Mouse (Mus musculus) small intestine, adult 2 months (tissue): Measurements from ENCODE around the gene Scrg1. TPM values are rescaled to one million over a fixed set of nuclear protein-coding genes. Genes with fewer than 3 reads are reported as not detected.

Experiments
- H3K27ac ChIP-seq: fragments of 200-500 bp; 2 replicates; pipeline ENCODE4 v1.5.1; 2012; ENCODE audit warnings: low read depth, low read length, control low read depth, inconsistent platforms; ENCODE audit not compliant: insufficient read depth
- H3K27me3 ChIP-seq: fragments of 200-500 bp; 2 replicates; pipeline ENCODE4 v1.6.1; 2012; ENCODE audit warnings: mild to moderate bottlenecking, moderate library complexity, low read length, inconsistent platforms; ENCODE audit not compliant: control insufficient read depth, insufficient read depth
- H3K36me3 ChIP-seq: fragments of 200-500 bp; 2 replicates; pipeline ENCODE4 v1.6.1; 2012; ENCODE audit warnings: mild to moderate bottlenecking, low read length, control low read depth, inconsistent platforms; ENCODE audit not compliant: control insufficient read depth, insufficient read depth
- H3K4me1 ChIP-seq: fragments of 200-500 bp; 2 replicates; pipeline ENCODE4 v1.6.1; 2012; ENCODE audit warnings: low read length, inconsistent platforms, mixed read lengths; ENCODE audit not compliant: control insufficient read depth, insufficient read depth, insufficient read length
- H3K4me3 ChIP-seq: fragments of 200-500 bp; 2 replicates; pipeline ENCODE4 v1.5.1; 2012; ENCODE audit warnings: low read depth, mild to moderate bottlenecking, control low read depth, inconsistent platforms, low read length, moderate library complexity
- CTCF ChIP-seq: fragments of 200-500 bp; IDR thresholded peaks from 2 replicates; pipeline ENCODE4 v1.5.1; 2012; ENCODE audit warnings: low read depth, mild to moderate bottlenecking, control low read depth, inconsistent platforms, low read length, moderate library complexity, mixed read lengths; ENCODE audit not compliant: insufficient replicate concordance, insufficient read length; ENCODE audit errors: extremely low read depth
- POLR2A ChIP-seq: fragments of 200-500 bp; IDR thresholded peaks from 2 replicates; pipeline ENCODE4 v1.6.1; 2012; ENCODE audit warnings: low read depth, mild to moderate bottlenecking, control low read depth, inconsistent platforms, low read length, moderate library complexity
- WGBS: fragments of 180-500 bp; shearing (Covaris S2); methylation state at CpG from one replicate; pipeline ENCODE4 v1.1.7; 2018; 5-methylcytosine and 5-hydroxymethylcytosine counted together
- polyA plus RNA-seq: library from polyadenylated mRNA; depleted of rRNA; stranded (reverse); fragments of >200 nt; gene quantifications from 2 replicates; pipeline ENCODE4 v1.2.3, GENCODE M21; 2012; rRNA removed

The Scrg1 gene
- polyA plus RNA-seq, 1 experiment: not detected

DNA sequence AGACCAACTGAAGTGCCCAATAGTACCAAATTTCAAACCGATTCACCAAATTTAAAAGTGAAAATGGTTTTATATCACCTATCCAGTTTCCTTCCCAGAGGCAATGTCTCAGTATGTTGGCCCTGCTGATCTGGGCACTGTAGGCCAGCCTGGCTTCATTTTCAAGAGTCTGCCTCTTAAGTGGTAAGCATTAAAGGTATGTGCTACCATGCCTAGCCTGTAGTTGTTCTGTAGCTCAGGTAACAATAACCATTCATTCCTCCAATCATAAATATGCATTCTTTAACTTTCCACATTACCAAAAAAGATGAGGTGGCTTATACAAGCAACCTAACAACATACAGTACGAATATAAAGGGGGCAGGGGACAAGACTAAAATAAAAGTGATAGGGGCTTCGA, 62.0 kb downstream of the Scrg1 start:
- whole genome bisulfite sequencing: 85% methylated on average over 3 of the region's 3 CpGs
- H3K36me3 ChIP-seq: peaks cover 20% of the 10 kb centered on the region
- H3K4me1 ChIP-seq: no peaks in the 10 kb centered on the region; the same call in 1 of the 2 replicates
- no peak overlapping the region for H3K4me3 ChIP-seq
- TF ChIP-seq CTCF (no peak), POLR2A (no peak)
- H3K27me3 ChIP-seq: no peaks in the 10 kb centered on the region
- no peak overlapping the region for H3K27ac ChIP-seq

DNA sequence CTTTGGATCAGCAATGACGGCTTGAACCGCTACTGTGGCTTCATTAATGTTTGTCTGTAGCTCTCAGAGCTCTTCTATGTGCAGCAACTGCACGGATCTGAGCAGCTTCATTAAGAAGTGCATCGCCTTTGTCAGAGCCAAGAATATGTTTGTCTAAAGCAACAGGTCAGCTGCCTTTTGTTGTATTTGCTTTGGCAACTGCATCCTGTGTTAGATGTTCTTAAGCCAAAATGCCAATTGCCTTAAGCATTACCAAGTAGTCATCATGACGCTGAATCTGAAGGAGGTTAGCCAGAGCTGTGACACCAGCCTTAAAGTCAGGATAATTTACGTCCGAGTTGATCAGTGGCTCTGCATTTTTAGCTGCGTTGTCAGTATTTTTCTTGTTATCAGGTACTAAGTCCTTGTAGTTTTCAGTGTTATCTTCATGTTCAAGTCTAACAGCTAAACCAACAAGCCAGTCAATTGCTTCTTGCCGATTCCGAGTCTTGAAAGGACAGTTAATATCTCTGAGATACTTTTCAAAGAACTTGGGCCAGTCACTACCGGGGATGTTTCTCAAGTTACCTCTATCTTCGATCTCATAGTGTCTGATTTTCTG, 64.6 kb downstream of the Scrg1 start:
- Histone ChIP-seq H3K4me1 (no peaks in the 10 kb centered on the region; the same call in 1 of the 2 replicates), H3K27me3 (no peaks in the 10 kb centered on the region), H3K36me3 (peaks cover 15% of the 10 kb centered on the region), H3K4me3 (no peak overlapping the region), H3K27ac (no peak overlapping the region)
- 74% methylated on average over 12 of the region's 12 CpGs for whole genome bisulfite sequencing
- TF ChIP-seq CTCF (no peak), POLR2A (no peak)

Other genes starting within 250 kb of the Scrg1 start
- gene Hand2, start 134.9 kb upstream of the Scrg1 start, polyA plus RNA-seq: 5.5 and 6.5 TPM in 2 replicates
- 12.2 and 17.9 TPM in 2 replicates for gene Sap30, start 31.9 kb downstream of the Scrg1 start, polyA plus RNA-seq
- 3.7 and 7.9 TPM in 2 replicates for gene Hmgb2, start 56.0 kb downstream of the Scrg1 start, polyA plus RNA-seq
- 2.2 and 3.7 TPM in 2 replicates for gene Galnt7, start 197.1 kb downstream of the Scrg1 start, polyA plus RNA-seq